8 mouse cellular contexts compared by ENCODE assay signal in genomic region chr3:40532256-40532655, GRCm38 (mm10). TPM values are rescaled to one million over a fixed set of nuclear protein-coding genes. Genes with fewer than 3 reads are reported as not detected.
DNase-seq lines count a peak whose midpoint lies in the region; ATAC-seq lines count a peak whose summit lies in the region.

No protein-coding gene starts in this region.

- no peak overlapping the region for H3K27ac ChIP-seq in neural tube, embryonic 11.5 days (ENCODE audit: low read depth, low read length)
- H3K27ac ChIP-seq in liver, embryonic 12.5 days: no peak overlapping the region
- no peak overlapping the region for H3K27ac ChIP-seq in stomach, embryonic 16.5 days (ENCODE audit: low read length)

- 6% methylated on average over 11 of the region's 11 CpGs for WGBS in neural tube, embryonic 11.5 days
- WGBS in liver, embryonic 12.5 days (ENCODE audit: insufficient replicate concordance): 21% methylated on average over 11 of the region's 11 CpGs
- WGBS in stomach, embryonic 16.5 days: 17% methylated on average over 11 of the region's 11 CpGs

- peak overlapping the region; percentile 50 for H3K4me3 ChIP-seq in neural tube, embryonic 11.5 days (ENCODE audit: low read depth, low read length)
- peak overlapping the region; percentile 54; the same call in 1 of the 2 replicates for H3K4me3 ChIP-seq in liver, embryonic 12.5 days
- H3K4me3 ChIP-seq in stomach, embryonic 16.5 days (replicated peaks; ENCODE audit: low read length): peak overlapping the region; percentile 57

- no peak for ATAC-seq in neural tube, embryonic 11.5 days (ENCODE audit: insufficient read depth, low FRiP score, low TSS enrichment)
- no peak for ATAC-seq in liver, embryonic 12.5 days
- no peak for ATAC-seq in stomach, embryonic 16.5 days (ENCODE audit: insufficient read depth, low FRiP score)
- ATAC-seq in megakaryocyte-erythroid progenitor cell, adult 5-6 weeks (replicated peaks; ENCODE audit: low FRiP score, low TSS enrichment, poor library complexity, severe bottlenecking): no peak

- DNase-seq in embryo, embryonic 11 days: peak; percentile 20
- DNase-seq in embryo, embryonic 10 days (ENCODE audit: low spot score): no peak
- DNase-seq in neural tube, embryonic 11.5 days (ENCODE audit: low spot score): no peak
- no peak for DNase-seq in neural tube, embryonic 10.5 days (ENCODE audit: extremely low spot score, low spot score)
- DNase-seq in spleen, adult 12 weeks (ENCODE audit: low spot score): no peak

- peaks cover 7% of the 10 kb centered on the region; the same call in 1 of the 2 replicates for H3K4me1 ChIP-seq in neural tube, embryonic 11.5 days (ENCODE audit: control insufficient read depth, insufficient read depth, low read length)
- peaks cover 33% of the 10 kb centered on the region for H3K4me1 ChIP-seq in liver, embryonic 12.5 days
- H3K4me1 ChIP-seq in stomach, embryonic 16.5 days (ENCODE audit: control insufficient read depth, insufficient read depth, low read length): peaks cover 5% of the 10 kb centered on the region

- no peaks in the 10 kb centered on the region for H3K36me3 ChIP-seq in neural tube, embryonic 11.5 days (ENCODE audit: control insufficient read depth, insufficient read depth, low read length)
- H3K36me3 ChIP-seq in liver, embryonic 12.5 days: no peaks in the 10 kb centered on the region
- H3K36me3 ChIP-seq in stomach, embryonic 16.5 days (ENCODE audit: control insufficient read depth, insufficient read depth, low read length): no peaks in the 10 kb centered on the region

- peaks cover 15% of the 10 kb centered on the region for H3K27me3 ChIP-seq in neural tube, embryonic 11.5 days (ENCODE audit: control insufficient read depth, insufficient read depth, low read length)
- peaks cover 48% of the 10 kb centered on the region for H3K27me3 ChIP-seq in liver, embryonic 12.5 days (replicated peaks)
- H3K27me3 ChIP-seq in stomach, embryonic 16.5 days (ENCODE audit: control insufficient read depth, insufficient read depth, low read length): peaks cover 5% of the 10 kb centered on the region; the same call in 1 of the 2 replicates

- peak overlapping the region; percentile 99 for H3K4me2 ChIP-seq in neural tube, embryonic 11.5 days (ENCODE audit: low read depth)
- peak overlapping the region; percentile 80 for H3K4me2 ChIP-seq in liver, embryonic 12.5 days
- peak overlapping the region; percentile 100 for H3K4me2 ChIP-seq in stomach, embryonic 16.5 days (ENCODE audit: low read depth, low read length)

- no peak overlapping the region for H3K9ac ChIP-seq in neural tube, embryonic 11.5 days (ENCODE audit: low read length)
- H3K9ac ChIP-seq in liver, embryonic 12.5 days: no peak overlapping the region
- no peak overlapping the region for H3K9ac ChIP-seq in stomach, embryonic 16.5 days (ENCODE audit: low read length)

- no peaks in the 10 kb centered on the region for H3K9me3 ChIP-seq in neural tube, embryonic 11.5 days (ENCODE audit: control insufficient read depth, low read length)
- H3K9me3 ChIP-seq in liver, embryonic 12.5 days (replicated peaks): no peaks in the 10 kb centered on the region
- H3K9me3 ChIP-seq in stomach, embryonic 16.5 days (replicated peaks; ENCODE audit: control insufficient read depth, low read length): no peaks in the 10 kb centered on the region

RNA-seq across cellular contexts. Expression of gene Intu, which starts 1.2 kb away (rescaled TPM):
- 7.6 and 8.1 TPM in 2 replicates for polyA plus RNA-seq in neural tube, embryonic 11.5 days (2014; fragmentation: Nextera tagmentation; extraction: Ambion mirVana)
- polyA plus RNA-seq in liver, embryonic 12.5 days (2016; fragmentation: Nextera tagmentation; extraction: Ambion mirVana): 1.2 and 2.0 TPM in 2 replicates
- 1.8 and 2.3 TPM in 2 replicates for polyA plus RNA-seq in stomach, embryonic 16.5 days (2015; fragmentation: Nextera tagmentation; extraction: Ambion mirVana)
- 6.0 and 7.5 TPM in 2 replicates for total RNA-seq in megakaryocyte-erythroid progenitor cell, adult 5-6 weeks (2014; fragmentation: Nextera tagmentation)
- 2.0 and 4.3 TPM in 2 replicates for total RNA-seq in megakaryocyte-erythroid progenitor cell, adult 5-6 weeks (2017)
